Mouse (Mus musculus): ENCODE data around the gene Esrrg. TPM values are rescaled to one million over a fixed set of nuclear protein-coding genes. Genes with fewer than 3 reads are reported as not detected.

The Esrrg gene
- total and polyA plus RNA-seq, 3 experiments, result not detected

DNA sequence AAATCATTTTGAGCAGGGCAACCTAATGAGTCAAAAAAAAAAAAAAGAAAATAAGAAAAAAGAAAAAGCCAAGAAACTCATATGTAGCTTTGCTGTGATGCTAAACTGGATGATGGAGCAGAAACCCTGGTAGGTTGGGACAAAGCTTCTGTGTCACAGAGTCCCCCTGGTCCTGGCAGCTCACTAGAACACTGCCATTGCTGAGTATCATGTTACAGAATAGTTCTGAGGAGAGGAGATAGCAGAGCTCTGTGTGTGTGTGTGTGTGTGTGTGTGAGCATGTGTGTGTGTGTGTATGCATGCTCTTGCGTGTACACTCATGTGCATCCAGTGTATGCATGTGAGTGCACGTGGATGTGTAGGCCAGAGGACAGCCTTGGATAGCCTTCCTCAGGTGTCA, 265.2 kb downstream of the Esrrg start:
- no peak overlapping the region for H3K4me3 ChIP-seq (replicated peaks in 1 of 3; ENCODE audit: low read depth in 2 of 3, low read length in 2 of 3, poor library complexity in 1 of 3)
- dilution Hi-C loops (cut with MboI; ENCODE audit: extremely low pct_ligation_motif_present, extremely low pct_unique_long_range_greater_than_20kb, low sequenced_read_pairs), result no loop called here
- no peak overlapping the region for H3K4me2 ChIP-seq (ENCODE audit: insufficient read depth, low read depth, poor library complexity, severe bottlenecking)
- in situ Hi-C loops (cut with MboI; ENCODE audit: low pct_ligation_motif_present, low pct_unique_long_range_greater_than_20kb, low sequenced_read_pairs), result no loop called here
- H3K4me1 ChIP-seq (ENCODE audit: control insufficient read depth in 1 of 2, insufficient read depth in 2 of 2), result no peaks in the 10 kb centered on the region
- H3K79me2 ChIP-seq (replicated peaks; ENCODE audit: control insufficient read depth, extremely low read depth, insufficient read depth, poor library complexity, severe bottlenecking), result no peaks in the 10 kb centered on the region
- no peak overlapping the region for H3K27ac ChIP-seq (ENCODE audit: insufficient read depth, low read depth)
- no peak for DNase-seq (ENCODE audit: extremely low read depth)
- no peaks in the 10 kb centered on the region for H3K27me3 ChIP-seq (replicated peaks)
- H3K9ac ChIP-seq (ENCODE audit: insufficient read depth, low read depth), result no peak overlapping the region
- TF ChIP-seq GABPA (IDR thresholded peaks at IDR 0.05; ENCODE audit: insufficient replicate concordance, low read depth, low read length), result no peak
- no peak for TF ChIP-seq MEF2A (IDR thresholded peaks at IDR 0.05; ENCODE audit: borderline replicate concordance, low read depth, low read length)
- no peaks in the 10 kb centered on the region for H3K36me3 ChIP-seq (replicated peaks in 1 of 2; ENCODE audit: control insufficient read depth in 1 of 2, insufficient read depth in 1 of 2, low read length in 1 of 2)
- peaks cover 73% of the 10 kb centered on the region for H3K9me3 ChIP-seq (replicated peaks; ENCODE audit: low read length)

DNA sequence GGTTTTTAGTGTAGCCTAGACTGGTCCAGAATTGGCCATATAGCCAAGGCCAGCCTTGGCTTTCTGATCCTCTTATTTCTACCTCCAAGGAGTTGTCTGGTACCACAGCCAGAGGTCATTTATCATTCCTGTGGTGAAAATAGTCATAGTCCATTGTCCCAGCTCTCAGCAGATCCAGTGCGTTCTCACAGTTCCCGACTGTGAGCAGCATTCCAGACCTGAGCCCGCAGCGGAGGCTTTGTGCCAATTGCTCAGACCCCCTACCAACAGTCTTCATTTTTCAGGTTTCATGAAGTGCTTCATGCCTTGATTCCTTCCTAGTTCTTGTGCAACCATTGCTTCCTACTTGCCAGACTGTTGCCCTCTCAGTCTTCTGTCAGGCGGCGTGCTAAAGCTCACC, 278.7 kb downstream of the Esrrg start:
- Histone ChIP-seq H3K36me3 (replicated peaks in 1 of 2; ENCODE audit: control insufficient read depth in 1 of 2, insufficient read depth in 1 of 2, low read length in 1 of 2) (no peaks in the 10 kb centered on the region), H3K9me3 (replicated peaks; ENCODE audit: low read length) (peaks cover 69% of the 10 kb centered on the region), H3K4me1 (ENCODE audit: control insufficient read depth in 1 of 2, insufficient read depth in 2 of 2) (no peaks in the 10 kb centered on the region), H3K9ac (ENCODE audit: insufficient read depth, low read depth) (no peak overlapping the region), H3K4me2 (ENCODE audit: insufficient read depth, low read depth, poor library complexity, severe bottlenecking) (no peak overlapping the region), H3K79me2 (replicated peaks; ENCODE audit: control insufficient read depth, extremely low read depth, insufficient read depth, poor library complexity, severe bottlenecking) (no peaks in the 10 kb centered on the region), H3K27ac (ENCODE audit: insufficient read depth, low read depth) (no peak overlapping the region), H3K27me3 (replicated peaks) (no peaks in the 10 kb centered on the region), H3K4me3 (replicated peaks in 1 of 3; ENCODE audit: low read depth in 2 of 3, low read length in 2 of 3, poor library complexity in 1 of 3) (no peak overlapping the region)
- DNase-seq (ENCODE audit: extremely low read depth), result no peak
- TF ChIP-seq CTCF (conservative IDR thresholded peaks at IDR 0.05 in 1 of 2, IDR thresholded peaks at IDR 0.05 in 1 of 2; ENCODE audit: low read depth in 2 of 2, low read length in 2 of 2) (no peak), IRF4 (IDR thresholded peaks at IDR 0.05; ENCODE audit: low read depth, low read length) (no peak), PAX5 (IDR thresholded peaks at IDR 0.05; ENCODE audit: low read length) (no peak), NRF1 (IDR thresholded peaks at IDR 0.05; ENCODE audit: low read depth, low read length) (no peak), SMC3 (IDR thresholded peaks at IDR 0.05; ENCODE audit: low read depth, low read length) (no peak), CHD1 (IDR thresholded peaks at IDR 0.05; ENCODE audit: low read depth, low read length) (no peak), ZC3H11A (IDR thresholded peaks at IDR 0.05; ENCODE audit: low read depth, low read length) (no peak), GABPA (IDR thresholded peaks at IDR 0.05; ENCODE audit: insufficient replicate concordance, low read depth, low read length) (no peak), MEF2A (IDR thresholded peaks at IDR 0.05; ENCODE audit: borderline replicate concordance, low read depth, low read length) (no peak)
- dilution Hi-C loops (cut with MboI; ENCODE audit: extremely low pct_ligation_motif_present, extremely low pct_unique_long_range_greater_than_20kb, low sequenced_read_pairs) (no loop called here), in situ Hi-C loops (cut with MboI; ENCODE audit: low pct_ligation_motif_present, low pct_unique_long_range_greater_than_20kb, low sequenced_read_pairs) (no loop called here)

DNA sequence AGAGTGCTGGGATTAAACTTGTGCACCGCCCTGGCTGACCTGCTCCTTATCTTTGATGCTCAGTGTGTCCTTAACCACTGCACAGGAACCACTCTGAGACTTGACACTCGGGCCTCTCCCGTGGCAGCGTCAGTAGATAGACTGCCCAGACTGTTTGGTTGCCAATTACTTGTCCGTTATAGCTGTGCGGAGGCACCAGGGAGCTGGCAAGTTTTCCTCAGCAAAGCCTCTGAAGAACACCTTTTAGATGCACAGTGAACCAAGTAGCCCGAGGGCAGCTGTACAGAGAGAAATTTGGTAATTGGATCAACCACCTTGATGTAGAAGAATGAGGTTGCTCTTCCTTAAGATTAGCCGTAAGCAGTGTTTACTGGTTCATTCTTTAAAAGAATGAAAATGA, 279.6 kb downstream of the Esrrg start:
- Histone ChIP-seq H3K36me3 (replicated peaks in 1 of 2; ENCODE audit: control insufficient read depth in 1 of 2, insufficient read depth in 1 of 2, low read length in 1 of 2) (no peaks in the 10 kb centered on the region), H3K9ac (ENCODE audit: insufficient read depth, low read depth) (no peak overlapping the region), H3K79me2 (replicated peaks; ENCODE audit: control insufficient read depth, extremely low read depth, insufficient read depth, poor library complexity, severe bottlenecking) (no peaks in the 10 kb centered on the region), H3K9me3 (replicated peaks; ENCODE audit: low read length) (peaks cover 70% of the 10 kb centered on the region), H3K27me3 (replicated peaks) (no peaks in the 10 kb centered on the region), H3K4me3 (replicated peaks in 1 of 3; ENCODE audit: low read depth in 2 of 3, low read length in 2 of 3, poor library complexity in 1 of 3) (no peak overlapping the region), H3K4me2 (ENCODE audit: insufficient read depth, low read depth, poor library complexity, severe bottlenecking) (no peak overlapping the region), H3K4me1 (ENCODE audit: control insufficient read depth in 1 of 2, insufficient read depth in 2 of 2) (no peaks in the 10 kb centered on the region), H3K27ac (ENCODE audit: insufficient read depth, low read depth) (no peak overlapping the region)
- TF ChIP-seq PAX5 (IDR thresholded peaks at IDR 0.05; ENCODE audit: low read length) (no peak), RAD21 (IDR thresholded peaks at IDR 0.05; ENCODE audit: low read depth, low read length) (no peak)
- in situ Hi-C loops (cut with MboI; ENCODE audit: low pct_ligation_motif_present, low pct_unique_long_range_greater_than_20kb, low sequenced_read_pairs) (no loop called here), dilution Hi-C loops (cut with MboI; ENCODE audit: extremely low pct_ligation_motif_present, extremely low pct_unique_long_range_greater_than_20kb, low sequenced_read_pairs) (no loop called here)
- no peak for DNase-seq (ENCODE audit: extremely low read depth)
